Mouse (Mus musculus) heart, embryonic 12.5 days (tissue): Measurements from ENCODE around the gene Gm44965. TPM values are rescaled to one million over a fixed set of nuclear protein-coding genes. Genes with fewer than 3 reads are reported as not detected.

ENCODE experiments used
- ATAC-seq: fragments of 200-750 bp; cut with Nextera tagmentation; 2 replicates; pipeline ENCODE4 v1.8.0; 2017; ENCODE audit warnings: moderate TSS enrichment, moderate library complexity; ENCODE audit not compliant: insufficient number of reproducible peaks, low FRiP score
- H3K27ac ChIP-seq: fragments of 300-500 bp; sonication (generic); 2 replicates; pipeline ENCODE4 v1.5.1; 2016; ENCODE audit warnings: mild to moderate bottlenecking, moderate library complexity; ENCODE audit not compliant: poor library complexity, severe bottlenecking
- H3K27me3 ChIP-seq: fragments of 300-500 bp; sonication (generic); replicated peaks from 2 replicates; pipeline ENCODE4 v1.6.1; 2016; ENCODE audit warnings: mild to moderate bottlenecking, moderate library complexity
- H3K36me3 ChIP-seq: fragments of 300-500 bp; sonication (generic); 2 replicates; pipeline ENCODE4 v1.6.1; 2016; ENCODE audit warnings: mild to moderate bottlenecking, moderate library complexity
- H3K4me1 ChIP-seq: fragments of 300-500 bp; sonication (generic); replicated peaks from 2 replicates; pipeline ENCODE4 v1.6.1; 2016; ENCODE audit warnings: mild to moderate bottlenecking
- H3K4me2 ChIP-seq: fragments of 300-500 bp; sonication (generic); 2 replicates; pipeline ENCODE4 v1.6.1; 2016; ENCODE audit warnings: mild to moderate bottlenecking, moderate library complexity
- H3K4me3 ChIP-seq: fragments of 300-500 bp; sonication (generic); 2 replicates; pipeline ENCODE4 v1.5.1; 2016; ENCODE audit warnings: mild to moderate bottlenecking
- H3K9ac ChIP-seq: fragments of 300-500 bp; sonication (generic); 2 replicates; pipeline ENCODE4 v1.6.1; 2016; ENCODE audit warnings: mild to moderate bottlenecking, moderate library complexity
- H3K9me3 ChIP-seq: fragments of 300-500 bp; sonication (generic); replicated peaks from 2 replicates; pipeline ENCODE4 v1.6.1; 2016; ENCODE audit warnings: mild to moderate bottlenecking, moderate library complexity
- WGBS: fragments of 180-500 bp; shearing (Covaris S2); methylation state at CpG from one replicate; pipeline ENCODE4 v1.1.7; 2016; 5-methylcytosine and 5-hydroxymethylcytosine counted together
- polyA plus RNA-seq: library from polyadenylated mRNA; unstranded; fragments of >200 nt; fragmentation: Nextera tagmentation; extraction: Ambion mirVana; gene quantifications from 2 replicates; pipeline ENCODE4 v1.2.1, GENCODE M21; 2016

Gm44965 gene
- polyA plus RNA-seq, 1 experiment from 2014 or later = not detected

DNA sequence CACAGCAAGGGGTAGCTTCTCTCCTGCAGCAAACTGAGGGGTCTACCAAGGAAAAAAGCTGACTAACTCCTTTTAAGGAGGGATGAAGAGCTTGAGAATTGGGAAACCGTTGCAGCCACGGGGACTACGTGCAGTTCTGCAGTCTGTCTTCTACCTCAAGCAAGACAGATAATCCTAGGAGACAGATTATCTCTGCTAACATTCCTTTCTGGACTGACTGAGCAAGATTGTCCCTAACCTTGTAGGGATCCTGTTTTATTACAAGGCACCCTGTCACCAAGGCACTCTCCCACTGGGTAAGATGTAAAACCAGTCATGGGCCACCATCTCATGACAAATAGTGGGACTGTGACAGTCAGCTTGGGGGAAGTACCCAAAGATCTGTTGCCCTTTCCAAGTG, 12.5 kb upstream of the Gm44965 start:
- Histone ChIP-seq H3K36me3 (no peaks in the 10 kb centered on the region), H3K4me3 (no peak overlapping the region), H3K9ac (peak overlapping the region; percentile 18; the same call in 1 of the 2 replicates), H3K4me2 (no peak overlapping the region; the same call in 1 of the 2 replicates), H3K9me3 (0 out of 2 replicates have a peak, but pooled peaks cover 3% of the 10 kb centered on the region), H3K27ac (peak overlapping the region; percentile 60; the same call in 1 of the 2 replicates), H3K27me3 (no peaks in the 10 kb centered on the region), H3K4me1 (peaks cover 34% of the 10 kb centered on the region)
- WGBS = 8% methylated on average over 3 of the region's 3 CpGs
- no peak for ATAC-seq

GRCm38 (mm10) chr6:48582037-48582436, 11.7 kb upstream of the Gm44965 start:
- H3K4me2 ChIP-seq = no peak overlapping the region
- H3K9ac ChIP-seq = 0 out of 2 replicates have a peak overlapping the region, but pooled peaks have one; percentile 32
- H3K4me1 ChIP-seq = peaks cover 34% of the 10 kb centered on the region
- no peaks in the 10 kb centered on the region for H3K36me3 ChIP-seq
- WGBS = 70% methylated on average over 3 of the region's 3 CpGs
- H3K9me3 ChIP-seq = 0 out of 2 replicates have a peak, but pooled peaks cover 3% of the 10 kb centered on the region
- ATAC-seq = no peak
- no peak overlapping the region for H3K4me3 ChIP-seq
- H3K27me3 ChIP-seq = no peaks in the 10 kb centered on the region
- H3K27ac ChIP-seq = no peak overlapping the region

- H3K4me3 ChIP-seq = no peak within 1 kb of the TSS
- no peak for ATAC-seq
- H3K9ac ChIP-seq = peak within 1 kb of the TSS; percentile 43
- H3K4me1 ChIP-seq = peaks cover 18% of the 10 kb centered on the region
- no peaks in the 10 kb centered on the region for H3K27me3 ChIP-seq
- H3K36me3 ChIP-seq = no peaks in the 10 kb centered on the region
- peak within 1 kb of the TSS; percentile 35; the same call in 1 of the 2 replicates for H3K4me2 ChIP-seq
- H3K27ac ChIP-seq = peak within 1 kb of the TSS; percentile 82
- WGBS = 20% methylated on average over 6 of the region's 6 CpGs
- 0 out of 2 replicates have a peak, but pooled peaks cover 3% of the 10 kb centered on the region for H3K9me3 ChIP-seq
These were observed 4.5 kb upstream of the Gm44965 start, which contains the start of gene Gm45021 for GRCm38 (mm10) chr6:48589194-48589750. TSS of gene Gm45021 (plus strand) at chr6:48589610.

DNA sequence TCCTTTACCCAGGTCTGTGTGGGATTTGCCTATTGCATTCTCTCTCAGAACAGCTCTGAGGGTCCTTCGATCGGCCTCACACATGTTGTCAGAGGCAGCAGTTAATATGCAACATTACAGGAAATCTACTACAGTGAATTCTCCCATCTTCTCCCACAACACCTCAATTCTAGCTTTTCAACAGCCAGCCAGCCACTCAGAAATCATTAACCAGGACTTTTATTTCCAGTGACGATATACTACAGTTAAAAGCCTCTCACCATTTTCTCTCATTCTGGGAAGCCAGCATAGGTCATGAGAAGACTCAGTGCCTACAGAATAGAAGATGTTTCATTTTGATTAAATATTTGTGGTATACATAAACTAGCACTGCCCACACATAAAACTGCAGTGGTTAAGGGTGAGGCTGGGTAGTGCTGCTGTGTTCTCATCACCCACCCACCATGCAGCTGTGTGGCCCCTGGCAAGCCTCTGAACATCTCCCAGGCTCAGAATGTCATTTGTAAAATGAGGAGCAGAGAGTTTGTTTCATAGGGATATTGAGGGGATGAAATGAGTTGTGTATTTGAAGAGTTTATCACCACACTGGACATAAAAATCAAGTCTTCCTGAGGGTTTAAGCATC, 2.4 kb upstream of the Gm44965 start:
- H3K4me1 ChIP-seq = peaks cover 33% of the 10 kb centered on the region
- H3K27ac ChIP-seq = no peak overlapping the region
- no peak overlapping the region for H3K4me2 ChIP-seq
- no peaks in the 10 kb centered on the region for H3K27me3 ChIP-seq
- WGBS = 91% methylated on average over 3 of the region's 3 CpGs
- no peak overlapping the region for H3K4me3 ChIP-seq
- no peak overlapping the region for H3K9ac ChIP-seq
- H3K9me3 ChIP-seq = peaks cover 4% of the 10 kb centered on the region
- ATAC-seq = no peak
- peaks cover 13% of the 10 kb centered on the region for H3K36me3 ChIP-seq

GRCm38 (mm10) chr6:48591871-48592270, 1.9 kb upstream of the Gm44965 start:
- Histone ChIP-seq H3K4me3 (no peak overlapping the region), H3K4me2 (no peak overlapping the region), H3K4me1 (peaks cover 33% of the 10 kb centered on the region), H3K9me3 (peaks cover 10% of the 10 kb centered on the region), H3K27ac (no peak overlapping the region), H3K36me3 (peaks cover 18% of the 10 kb centered on the region), H3K27me3 (no peaks in the 10 kb centered on the region), H3K9ac (no peak overlapping the region)
- ATAC-seq = no peak
- WGBS = 84% methylated on average over 6 of the region's 6 CpGs

DNA sequence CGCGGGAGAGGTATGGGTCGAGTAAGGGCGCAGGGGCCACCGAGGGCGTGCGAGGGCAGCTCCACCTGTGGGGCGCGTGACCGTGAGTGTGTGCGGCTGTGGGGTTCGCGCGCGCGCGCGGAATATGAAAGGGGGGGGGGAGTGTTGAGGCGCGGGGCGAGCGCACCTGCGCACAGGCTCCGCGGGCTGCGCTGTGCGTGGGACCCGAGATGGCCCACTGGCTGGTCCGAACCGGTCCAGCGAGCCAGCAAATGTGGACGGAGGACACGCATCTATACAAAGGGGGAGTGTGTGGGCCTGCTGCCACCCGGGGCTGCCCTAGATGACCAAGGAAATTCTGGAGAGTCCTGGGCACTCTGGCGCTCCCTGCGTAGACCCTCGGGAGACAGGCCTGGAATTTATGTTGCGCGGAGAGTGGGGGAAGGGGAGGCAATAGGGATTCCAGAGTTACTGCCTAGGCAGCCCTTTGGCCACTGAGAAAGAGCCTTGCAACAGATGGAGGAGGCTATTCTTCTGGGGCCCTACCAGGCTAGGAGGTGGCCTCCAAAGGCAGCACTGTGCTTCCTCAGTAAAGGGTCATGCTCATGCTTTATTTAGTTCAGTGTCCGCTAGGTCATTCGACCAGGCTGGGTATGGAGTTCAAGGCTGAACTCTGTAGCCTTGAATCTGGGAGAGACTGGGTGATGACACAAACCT, 450 bp downstream of the Gm44965 start:
- peaks cover 25% of the 10 kb centered on the region for H3K9me3 ChIP-seq
- peak overlapping the region; percentile 93 for H3K27ac ChIP-seq
- H3K4me2 ChIP-seq = peak overlapping the region; percentile 88
- peak; percentile 44 for ATAC-seq
- H3K9ac ChIP-seq = peak overlapping the region; percentile 95
- WGBS = under 1% methylated on average over 39 of the region's 41 CpGs
- H3K4me3 ChIP-seq = peak overlapping the region; percentile 92
- H3K27me3 ChIP-seq = no peaks in the 10 kb centered on the region
- peaks cover 42% of the 10 kb centered on the region for H3K36me3 ChIP-seq
- peaks cover 29% of the 10 kb centered on the region for H3K4me1 ChIP-seq

- Histone ChIP-seq H3K4me3 (peak overlapping the region; percentile 92), H3K27ac (no peak overlapping the region), H3K4me2 (peak overlapping the region; percentile 88), H3K27me3 (no peaks in the 10 kb centered on the region), H3K9me3 (peaks cover 25% of the 10 kb centered on the region), H3K9ac (peak overlapping the region; percentile 95; the same call in 1 of the 2 replicates), H3K4me1 (peaks cover 19% of the 10 kb centered on the region), H3K36me3 (peaks cover 52% of the 10 kb centered on the region)
- ATAC-seq = no peak
- WGBS = 67% methylated on average over 1 of the region's 1 CpGs
These were observed 1.5 kb downstream of the Gm44965 start for GRCm38 (mm10) chr6:48595278-48595677.

DNA sequence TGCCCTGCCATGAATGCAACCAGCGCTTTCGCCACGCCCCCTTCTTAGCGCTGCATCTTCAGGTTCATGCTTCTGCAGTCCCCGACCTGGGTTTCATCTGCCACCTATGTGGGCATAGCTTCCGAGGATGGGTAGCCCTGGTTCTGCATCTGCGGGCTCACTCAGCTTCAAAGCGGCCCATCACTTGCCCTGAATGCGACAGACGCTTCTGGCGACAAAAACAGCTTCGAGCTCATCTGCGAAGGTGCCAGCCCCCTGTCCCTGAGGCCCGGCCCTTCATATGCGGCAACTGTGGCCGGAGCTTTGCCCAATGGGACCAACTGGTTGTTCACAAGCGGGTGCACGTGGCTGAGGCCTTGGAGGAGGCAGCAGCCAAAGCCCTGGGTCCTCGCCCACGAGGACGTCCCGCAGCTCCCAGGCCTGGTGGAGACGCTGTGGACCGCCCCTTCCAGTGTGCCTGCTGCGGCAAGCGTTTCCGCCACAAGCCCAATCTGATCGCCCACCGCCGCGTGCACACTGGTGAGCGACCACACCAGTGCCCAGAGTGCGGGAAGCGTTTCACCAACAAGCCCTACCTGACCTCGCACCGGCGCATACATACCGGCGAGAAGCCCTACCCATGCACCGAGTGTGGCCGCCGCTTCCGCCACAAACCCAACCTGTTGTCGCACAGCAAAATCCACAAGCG, 2.9 kb downstream of the Gm44965 start:
- peaks cover 53% of the 10 kb centered on the region for H3K36me3 ChIP-seq
- ATAC-seq = no peak
- WGBS = 91% methylated on average over 45 of the region's 45 CpGs

DNA sequence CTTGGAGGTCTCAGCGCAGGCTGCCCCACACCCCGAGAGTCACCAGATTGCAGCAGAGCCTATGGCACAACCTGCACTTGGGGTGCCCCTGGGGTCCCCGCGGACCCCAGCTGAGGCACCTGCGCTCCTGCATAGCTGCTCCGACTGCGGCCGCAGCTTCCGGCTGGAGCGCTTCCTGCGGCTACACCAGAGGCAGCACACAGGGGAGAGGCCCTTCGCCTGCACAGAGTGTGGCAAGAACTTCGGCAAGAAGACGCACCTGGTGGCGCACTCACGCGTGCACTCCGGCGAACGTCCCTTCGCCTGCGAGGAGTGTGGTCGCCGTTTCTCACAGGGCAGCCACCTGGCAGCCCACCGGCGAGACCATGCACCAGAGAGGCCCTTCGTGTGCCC, 3.5 kb downstream of the Gm44965 start:
- Histone ChIP-seq H3K36me3 (peaks cover 53% of the 10 kb centered on the region), H3K27ac (no peak overlapping the region)
- WGBS = 94% methylated on average over 27 of the region's 27 CpGs

More for the DNA sequence above, 2.9 kb downstream of the Gm44965 start:
- no peak overlapping the region for H3K27ac ChIP-seq
- no peaks in the 10 kb centered on the region for H3K27me3 ChIP-seq
- peaks cover 24% of the 10 kb centered on the region for H3K4me1 ChIP-seq
- H3K4me2 ChIP-seq = no peak overlapping the region
- no peak overlapping the region for H3K9ac ChIP-seq
- no peak overlapping the region for H3K4me3 ChIP-seq
- peaks cover 25% of the 10 kb centered on the region for H3K9me3 ChIP-seq

GRCm38 (mm10) chr6:48600594-48600993, 6.9 kb downstream of the Gm44965 start:
- H3K9ac ChIP-seq = 0 out of 2 replicates have a peak overlapping the region, but pooled peaks have one; percentile 79
- no peak overlapping the region for H3K4me2 ChIP-seq
- H3K36me3 ChIP-seq = peaks cover 50% of the 10 kb centered on the region
- no peak for ATAC-seq
- H3K27ac ChIP-seq = no peak overlapping the region
- no peak overlapping the region for H3K4me3 ChIP-seq
- no peaks in the 10 kb centered on the region for H3K27me3 ChIP-seq
- H3K4me1 ChIP-seq = peaks cover 15% of the 10 kb centered on the region
- 82% methylated on average over 1 of the region's 1 CpGs for WGBS
- H3K9me3 ChIP-seq = peaks cover 25% of the 10 kb centered on the region

More for the DNA sequence above, 3.5 kb downstream of the Gm44965 start:
- H3K4me3 ChIP-seq = no peak overlapping the region
- H3K4me2 ChIP-seq = no peak overlapping the region
- H3K9ac ChIP-seq = no peak overlapping the region
- H3K4me1 ChIP-seq = peaks cover 24% of the 10 kb centered on the region
- H3K27me3 ChIP-seq = no peaks in the 10 kb centered on the region
- ATAC-seq = no peak
- H3K9me3 ChIP-seq = peaks cover 25% of the 10 kb centered on the region
